Mouse (Mus musculus) ovary, postnatal 14 days (tissue): ENCODE measurements at regions not wholly inside any gene's neighbourhood (a gene's known extent, or its start where the extent isn't known, plus 50 kb on each side); places are given as distances from the start of the nearest gene placed in this dataset.
"Not testable (repeated sequence)": the region's sequence is repeated elsewhere in the genome, so short reads cannot be mapped to it uniquely, and the experiment has no call there.

ENCODE experiments used
- DNase-seq: peaks from one replicate; pipeline ENCODE4 v3.0.0; 2022; ENCODE audit warnings: low spot score

DNA sequence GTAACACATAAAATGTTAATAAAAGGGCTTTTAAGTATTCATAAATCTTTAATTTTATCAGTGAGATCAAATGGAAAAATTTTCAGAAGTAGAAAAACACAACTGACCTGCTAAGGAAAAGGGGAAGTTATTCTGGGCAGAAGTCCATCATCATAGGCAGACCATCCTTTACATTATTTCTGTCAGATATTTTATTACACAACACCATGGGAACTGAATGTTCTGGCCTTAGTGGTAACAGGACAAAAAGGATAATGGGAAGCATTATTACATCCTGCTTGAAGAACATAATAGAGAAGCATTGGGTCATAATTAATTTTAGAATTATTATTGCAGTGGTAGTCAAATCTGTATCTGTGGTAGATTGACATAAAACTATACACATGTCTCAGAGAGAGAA is 603.5 kb upstream of the Gje1 start:
- no peak for DNase-seq

DNA sequence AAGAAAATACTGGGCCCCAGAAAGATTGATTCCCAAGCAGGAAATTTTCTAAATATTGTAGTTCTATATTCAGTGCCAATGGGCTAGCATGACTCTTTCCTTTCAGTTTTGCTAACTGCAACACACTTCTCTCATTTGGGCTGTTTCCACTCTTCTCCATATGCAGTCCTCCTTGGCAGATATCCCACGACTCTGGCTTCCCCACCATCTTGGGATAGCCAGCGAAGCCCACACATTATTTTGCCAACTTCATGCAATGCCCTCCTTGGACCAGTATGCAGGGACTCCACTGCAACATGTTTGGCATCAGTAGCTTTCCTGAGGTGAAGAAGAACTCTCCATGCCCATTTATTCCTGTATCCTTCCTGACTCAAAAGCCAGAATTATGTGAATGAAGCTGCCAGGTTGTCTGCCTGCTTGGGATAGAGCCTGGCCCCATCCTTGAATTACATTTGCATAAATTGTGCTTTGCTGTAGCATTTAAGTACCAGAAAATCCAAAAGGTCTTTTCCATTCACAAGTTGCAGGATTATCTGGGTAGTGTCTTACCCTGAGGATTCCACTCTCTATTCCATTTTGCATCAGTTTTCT is 599.1 kb upstream of the Gje1 start:
- DNase-seq, result no peak

DNA sequence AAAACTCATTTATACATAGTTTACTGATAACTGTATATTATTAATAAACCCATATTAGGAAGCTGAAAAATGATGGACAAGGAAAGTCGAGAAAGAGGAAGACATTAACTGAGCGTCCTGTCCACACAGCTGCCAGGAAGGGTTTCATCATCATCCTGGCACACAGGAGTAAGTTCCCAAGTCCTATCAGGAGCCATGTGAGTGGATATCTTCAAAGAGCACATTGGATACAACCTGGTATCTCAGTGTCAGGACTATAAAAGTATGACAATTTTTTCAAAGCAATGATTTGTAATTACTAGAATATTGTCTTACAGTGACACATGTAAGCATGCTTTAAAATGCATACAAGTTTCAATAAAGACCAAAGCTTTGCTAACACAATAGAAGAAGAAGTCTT is 592.6 kb upstream of the Gje1 start:
- no peak for DNase-seq

DNA sequence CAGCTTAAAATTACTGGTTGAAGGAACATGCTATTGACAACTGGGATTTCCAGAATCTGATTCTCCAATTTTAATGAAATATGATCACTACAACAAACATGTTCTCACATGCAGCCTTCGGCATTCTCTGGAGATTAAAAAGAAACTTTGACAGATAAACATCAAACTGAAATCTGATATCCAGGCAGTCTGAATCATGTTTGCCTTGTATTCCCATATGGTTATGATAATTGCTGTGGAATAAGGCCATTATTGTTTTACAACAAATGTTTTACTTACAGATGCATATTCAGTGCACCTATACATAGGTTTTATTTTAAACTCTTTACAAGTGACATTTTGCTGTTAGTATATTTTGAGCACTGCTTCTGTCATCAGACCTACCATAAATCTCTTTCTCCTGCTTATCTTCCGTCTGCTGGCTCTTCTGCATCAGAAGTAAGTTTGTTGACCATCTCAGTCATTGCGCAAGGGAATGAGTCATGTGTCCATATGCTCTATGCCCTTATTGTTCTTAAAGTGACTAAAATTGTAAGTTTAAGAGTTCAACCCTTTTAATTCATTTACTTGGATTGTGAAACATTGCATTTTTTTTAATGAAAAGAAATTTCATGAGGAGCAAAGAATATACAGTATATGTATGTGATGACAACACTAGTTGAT is 587.9 kb upstream of the Gje1 start:
- DNase-seq, result no peak

DNA sequence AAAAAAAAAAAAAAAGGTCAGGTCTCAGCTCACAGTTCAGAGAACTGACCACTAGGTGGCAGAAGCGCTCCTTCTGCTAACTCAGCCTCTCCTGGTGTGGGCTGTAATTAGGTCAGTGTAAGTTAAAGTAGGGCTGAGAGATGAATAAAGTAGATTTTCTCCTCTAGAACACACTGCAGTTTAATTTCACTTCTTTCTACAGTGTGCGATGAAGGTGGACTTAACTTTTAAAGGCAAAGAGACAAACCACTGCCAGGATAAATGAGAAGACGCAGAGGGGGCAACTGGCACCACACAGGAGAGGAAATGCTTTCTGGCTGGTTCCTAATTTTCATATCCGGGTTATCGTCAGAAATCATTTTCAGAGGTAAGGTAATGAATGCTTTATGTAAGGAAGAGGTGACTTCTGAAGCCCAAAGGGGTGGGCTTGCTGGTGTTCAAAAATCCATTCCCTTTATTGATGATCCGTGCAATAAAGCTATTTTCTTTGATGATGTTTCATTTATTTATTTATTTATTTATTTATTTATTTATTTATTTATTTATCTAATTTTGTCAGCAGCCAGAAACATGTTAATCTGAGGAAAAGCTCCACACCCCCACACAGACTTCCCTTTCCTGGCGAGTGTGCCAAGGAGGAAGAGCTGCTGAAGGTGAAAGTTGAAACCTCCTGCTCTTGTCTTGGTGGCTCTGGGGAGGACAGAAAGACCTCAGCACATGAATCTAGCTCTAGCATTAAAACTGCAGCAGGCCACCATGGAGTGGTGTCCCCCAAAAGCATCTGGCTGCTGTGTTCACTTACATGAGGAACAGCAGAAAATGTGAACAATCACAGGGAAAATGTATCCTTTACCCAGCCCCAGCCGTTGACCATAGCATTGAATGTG is 582.4 kb upstream of the Gje1 start:
- DNase-seq, result peak; percentile 69

DNA sequence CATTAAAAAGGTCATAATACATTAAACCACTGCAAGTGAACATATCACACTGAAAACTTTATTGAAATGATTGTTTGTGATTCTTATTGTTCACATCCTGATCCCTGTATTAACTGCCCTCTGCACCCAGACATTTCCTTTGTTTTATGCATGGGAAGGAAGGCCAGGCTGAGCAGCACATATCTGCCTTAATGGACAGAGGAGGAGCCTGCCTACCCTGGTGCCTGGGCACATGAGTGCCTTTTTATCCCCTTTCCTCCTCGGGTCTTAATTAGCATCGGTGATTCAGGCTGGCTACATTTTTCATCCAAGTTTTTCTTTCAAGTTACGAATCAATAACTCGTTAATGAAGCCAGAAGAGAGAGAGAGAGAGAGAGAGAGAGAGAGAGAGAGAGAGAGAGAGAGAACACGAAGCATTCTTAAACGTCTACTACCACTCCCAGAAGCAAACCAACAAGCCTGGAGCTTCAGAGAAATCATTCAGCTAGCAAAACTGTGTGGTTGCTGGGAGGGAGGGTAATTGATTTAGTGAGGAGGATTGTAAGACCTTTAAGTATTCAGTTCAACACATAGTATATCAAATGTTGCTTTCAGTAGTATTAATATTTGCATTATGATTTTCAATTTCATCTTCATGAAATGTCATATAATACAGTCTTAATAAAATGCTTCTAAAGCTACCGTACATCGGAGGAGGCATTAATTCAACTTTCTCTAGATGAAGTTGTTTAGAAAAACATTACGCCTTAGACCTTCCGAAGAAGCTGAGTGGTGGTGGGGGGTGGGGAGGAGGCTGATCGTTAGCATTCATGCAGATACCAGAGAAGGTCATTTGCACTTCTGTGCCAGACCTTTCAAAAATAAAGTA is 581.6 kb upstream of the Gje1 start:
- DNase-seq, result no peak

DNA sequence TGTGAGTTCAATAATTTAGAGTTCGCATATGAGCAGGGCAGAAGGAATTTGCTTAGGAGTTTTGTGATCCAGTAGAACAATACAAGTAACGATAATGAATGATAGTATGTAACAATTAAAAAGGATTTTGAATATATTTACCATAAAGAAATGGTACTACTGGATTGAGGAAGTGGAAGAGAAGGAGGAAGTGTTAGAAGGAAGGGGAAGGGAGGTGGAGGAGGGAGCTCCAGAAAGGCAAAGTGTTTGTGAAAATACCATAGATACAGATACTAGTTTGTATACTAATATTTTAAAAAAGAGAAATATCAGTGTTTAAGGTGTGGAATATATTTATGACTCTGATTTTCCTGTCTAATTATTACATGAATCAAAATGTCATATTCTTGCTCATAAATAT is 579.2 kb upstream of the Gje1 start:
- DNase-seq, result no peak

DNA sequence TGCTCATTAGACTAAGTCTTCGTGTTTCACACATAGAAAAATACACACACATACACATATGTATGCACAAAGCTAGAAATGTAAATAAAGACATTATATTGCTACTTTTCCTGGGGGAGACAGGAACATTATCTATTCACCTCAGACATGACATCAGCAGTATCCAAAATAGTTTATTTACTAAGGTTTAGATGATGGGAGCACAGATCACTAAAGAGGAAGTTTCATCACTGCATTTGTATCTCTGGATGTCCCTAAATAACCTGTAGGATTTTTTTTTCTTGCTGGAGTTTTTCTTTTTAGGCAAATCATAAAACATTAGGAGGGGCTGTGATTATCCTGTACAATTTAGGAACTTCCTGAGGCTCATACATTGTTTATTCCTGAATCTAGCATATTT is 576.1 kb upstream of the Gje1 start:
- no peak for DNase-seq

DNA sequence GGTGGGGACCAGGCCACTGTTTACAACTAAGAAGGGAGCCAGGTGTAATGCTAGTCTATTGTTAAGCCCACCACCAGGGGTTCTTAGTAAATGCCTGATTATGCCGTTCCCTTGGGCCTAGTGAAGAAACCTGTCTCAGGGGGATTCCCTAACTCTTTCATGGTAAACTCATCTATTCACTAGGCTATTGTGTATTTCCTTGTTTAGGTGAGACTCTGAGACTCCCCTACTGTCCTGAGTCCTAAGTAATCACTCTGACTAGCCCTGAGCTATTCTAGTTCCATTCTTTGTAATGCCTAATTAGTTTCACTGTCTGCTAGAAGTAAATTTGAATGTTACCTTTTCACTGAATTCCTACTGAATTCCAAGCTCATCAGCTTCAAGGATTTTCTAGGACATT is 545.3 kb upstream of the Gje1 start:
- not testable (repeated sequence) for DNase-seq

DNA sequence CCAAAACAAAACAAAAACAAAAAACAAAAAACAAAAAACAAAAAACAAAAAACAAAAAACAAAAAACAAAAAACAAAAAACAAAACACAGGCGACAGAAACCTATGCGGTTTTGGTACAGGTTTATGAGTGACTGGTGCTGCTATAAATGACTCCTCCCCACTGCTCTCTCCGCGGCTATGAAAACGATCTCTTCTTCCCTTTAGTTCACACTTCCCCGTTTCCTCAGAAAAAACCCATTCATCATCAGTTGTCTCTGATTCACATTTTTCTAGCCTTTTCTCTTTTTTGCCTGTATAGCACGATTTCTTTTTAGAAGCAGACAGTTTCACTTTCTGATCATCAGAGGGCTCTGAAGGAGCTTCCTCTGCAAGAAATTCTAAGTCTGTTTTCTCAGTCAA is 544.3 kb upstream of the Gje1 start:
- not testable (repeated sequence) for DNase-seq

DNA sequence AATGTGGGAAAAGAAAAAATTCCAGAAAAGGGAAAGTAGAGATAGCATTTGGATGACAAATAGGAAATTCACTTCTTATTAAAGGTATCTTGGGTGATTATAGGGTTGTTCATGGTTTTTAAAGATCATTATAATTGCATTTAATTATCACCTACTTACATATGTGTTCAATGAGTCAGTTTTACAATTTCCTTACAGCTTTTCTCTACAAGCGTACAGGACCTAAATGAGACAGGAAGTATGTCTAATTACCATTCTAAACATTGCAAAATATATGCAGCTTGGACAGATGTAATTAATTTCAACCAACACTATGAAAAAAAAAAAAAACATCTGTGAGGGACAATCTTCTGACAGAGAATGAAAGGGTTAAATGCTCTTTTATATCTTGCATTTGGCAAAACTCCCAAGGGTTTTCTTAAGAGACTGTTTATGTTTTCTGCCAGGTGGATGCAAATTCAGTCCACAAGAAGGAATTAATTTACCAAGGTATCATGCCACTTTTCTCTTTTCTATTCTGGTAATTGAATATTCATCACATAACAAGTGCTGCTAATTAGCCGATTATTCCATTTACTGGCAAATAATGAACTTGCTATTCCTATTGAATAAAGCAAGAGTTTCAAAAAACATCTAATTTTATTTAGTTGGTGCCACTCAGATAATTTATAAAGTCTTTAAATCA is 531.5 kb upstream of the Gje1 start:
- no peak for DNase-seq

DNA sequence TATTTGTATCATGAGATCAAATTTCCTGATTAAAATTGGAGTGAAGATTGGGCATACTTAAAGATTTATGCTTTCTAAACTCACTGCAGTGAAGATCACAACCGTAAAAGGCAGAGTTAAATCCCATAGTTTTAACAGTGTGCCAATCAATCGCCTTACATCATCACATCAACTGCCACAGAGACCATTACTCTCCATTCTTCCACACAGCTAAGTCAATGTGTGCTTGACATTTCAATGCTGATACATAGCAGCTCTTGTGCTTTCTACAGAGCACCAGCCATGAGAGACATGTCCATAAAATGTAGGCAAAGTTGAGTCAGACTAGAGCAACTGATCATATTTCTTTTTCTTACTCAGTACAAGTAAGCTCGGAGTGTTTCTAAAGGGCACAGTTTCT is 530.9 kb upstream of the Gje1 start:
- DNase-seq, result no peak

DNA sequence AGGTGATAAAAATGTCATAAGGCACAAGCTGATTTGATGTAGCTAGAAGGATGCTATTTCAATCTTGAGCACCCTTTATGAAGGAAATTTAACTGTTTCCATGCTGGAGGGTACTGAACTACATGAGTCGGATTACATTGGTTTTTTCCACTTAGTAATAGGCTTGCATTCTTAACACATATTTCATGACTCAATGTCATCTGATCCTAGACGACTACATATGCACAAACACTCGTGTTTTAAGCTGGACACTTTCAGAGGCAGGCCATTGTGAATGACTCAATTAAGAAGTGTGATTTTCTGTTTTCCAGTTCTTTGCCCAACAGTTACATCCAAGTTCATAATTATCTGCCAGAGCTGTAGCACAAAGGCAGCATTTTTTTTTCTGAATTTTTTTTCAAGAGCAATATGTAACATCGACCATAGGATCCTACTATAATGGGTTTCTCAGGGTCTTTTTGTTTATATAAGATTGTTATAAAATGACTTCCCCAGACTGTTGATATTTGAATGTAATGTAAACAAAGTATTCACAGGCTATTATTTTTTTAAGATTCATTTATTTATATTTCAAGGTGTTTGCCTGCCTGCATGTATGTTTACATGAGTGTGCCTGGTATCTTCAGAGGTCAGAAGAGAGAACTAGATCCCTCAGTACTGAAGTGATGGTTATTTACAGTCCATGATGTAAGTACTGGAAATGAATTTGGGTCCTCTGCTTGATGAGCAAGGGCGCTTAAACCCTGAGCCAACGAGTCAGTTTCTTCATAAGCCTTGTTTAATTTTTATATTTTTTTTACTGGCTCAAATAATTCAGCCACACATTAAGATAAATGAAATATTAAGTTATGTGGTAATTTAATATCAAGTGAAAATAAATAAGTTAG is 526.6 kb upstream of the Gje1 start:
- DNase-seq, result no peak

DNA sequence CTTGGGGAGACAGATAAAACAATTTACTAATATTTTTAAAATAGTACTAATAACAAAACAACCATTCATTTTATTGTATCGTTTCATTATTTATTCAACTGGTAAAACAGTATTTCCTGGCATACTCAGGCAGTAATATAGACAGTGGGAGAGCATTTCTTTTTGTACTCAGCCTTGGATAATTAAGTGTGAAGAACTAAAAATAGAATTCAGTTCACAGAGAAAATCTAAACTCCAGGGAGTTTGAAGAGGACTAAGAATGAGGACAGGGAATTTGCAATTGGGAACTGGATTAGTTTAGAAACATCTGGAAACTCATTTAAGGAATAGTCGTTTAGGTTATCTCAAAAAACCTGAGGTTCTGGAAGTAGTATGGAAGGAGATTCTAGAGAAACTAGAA is 525.4 kb upstream of the Gje1 start:
- no peak for DNase-seq

DNA sequence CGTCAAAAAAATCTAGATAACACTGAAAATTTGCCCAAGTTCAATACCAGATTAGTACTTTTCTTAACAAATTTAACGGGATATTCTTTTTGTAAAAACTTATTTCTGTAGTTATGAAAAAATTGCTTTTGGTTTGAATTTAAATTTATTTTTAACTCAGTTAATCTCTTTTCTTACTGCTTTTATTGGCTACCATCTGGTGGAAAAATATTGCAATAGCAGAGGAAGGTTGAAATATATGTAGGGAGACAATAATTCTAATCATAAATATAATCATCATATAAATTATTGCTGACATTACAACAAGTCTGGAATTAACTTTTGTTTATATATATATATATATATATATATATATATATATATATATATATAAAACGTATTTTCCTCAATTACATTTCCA is 500.9 kb upstream of the Gje1 start:
- DNase-seq, result no peak

DNA sequence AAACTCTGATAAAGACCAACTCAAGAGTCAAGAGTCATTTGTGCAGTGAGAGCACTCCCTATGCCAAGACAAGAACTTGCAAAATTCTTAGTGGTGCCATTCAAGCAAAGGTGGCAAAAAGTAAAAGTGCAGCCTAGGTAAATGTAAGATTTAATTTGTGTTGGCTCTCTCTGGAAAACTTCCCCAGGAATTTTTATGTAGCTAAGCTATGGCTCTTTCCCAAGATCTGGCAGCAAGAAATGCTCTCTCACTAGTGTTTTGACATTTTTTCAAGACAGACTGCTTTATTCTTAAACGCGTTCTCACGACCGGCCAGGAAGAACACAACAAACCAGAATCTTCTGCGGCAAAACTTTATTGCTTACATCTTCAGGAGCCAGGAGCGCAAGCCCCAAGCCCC is 461.6 kb upstream of the Gje1 start:
- DNase-seq, result no peak

DNA sequence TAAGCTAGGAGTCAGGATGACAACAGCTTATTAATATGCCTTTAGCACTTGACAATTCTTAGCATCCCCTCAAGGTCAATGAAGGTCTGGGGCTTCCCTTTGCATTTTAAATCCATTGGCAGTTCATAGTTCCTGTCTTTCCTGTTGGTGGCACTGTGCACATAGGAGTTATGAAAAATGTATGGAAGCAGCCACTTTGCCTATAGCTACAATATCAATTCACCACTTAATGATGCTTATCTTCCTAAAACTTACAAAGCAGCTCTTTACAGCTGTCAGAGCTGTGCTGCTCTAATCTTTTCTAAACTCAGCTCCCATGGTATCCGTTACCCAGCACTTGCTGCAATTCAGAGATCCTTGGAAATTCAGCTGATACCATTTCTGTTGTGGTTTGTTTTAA is 456.4 kb upstream of the Gje1 start:
- DNase-seq, result no peak

DNA sequence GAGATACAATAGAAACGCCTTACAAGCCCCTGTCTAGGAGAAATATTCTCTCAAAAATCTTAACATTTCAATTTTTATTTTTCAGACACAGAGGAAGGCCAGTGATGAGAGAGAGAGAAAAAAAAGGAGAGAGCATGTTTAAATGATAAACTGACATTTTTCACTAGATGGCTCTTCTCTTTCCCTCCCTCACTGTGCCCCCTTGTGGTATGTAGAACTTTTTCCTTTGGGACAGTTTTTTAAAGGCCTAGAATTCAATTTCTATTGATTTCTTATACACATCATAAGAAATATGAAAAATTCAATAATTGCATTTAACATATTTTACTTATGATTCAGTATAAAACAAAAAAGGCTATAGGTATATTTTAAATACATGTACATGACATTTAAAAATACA is 454.5 kb upstream of the Gje1 start:
- DNase-seq, result no peak

DNA sequence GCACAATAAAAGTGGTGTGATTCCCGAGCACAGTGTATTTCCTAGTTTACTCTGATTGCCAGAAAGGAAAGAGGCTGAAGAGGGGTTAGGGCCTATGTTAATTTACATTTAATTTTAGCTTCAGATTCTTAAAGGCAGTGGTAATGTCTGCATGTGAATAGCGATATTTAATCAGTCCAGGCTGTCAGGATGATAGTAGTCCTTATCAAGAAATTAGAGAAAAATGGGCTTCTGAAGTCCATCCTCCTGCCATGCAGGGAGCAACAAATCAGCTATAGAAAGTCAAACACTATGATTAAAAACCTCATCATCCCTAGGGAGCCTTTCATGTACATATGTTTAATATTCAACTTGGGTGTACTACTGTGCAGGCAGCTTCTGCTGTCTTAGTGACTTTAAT is 422.7 kb upstream of the Gje1 start:
- DNase-seq, result no peak
